ENCODE assay signal across 20 mouse cellular contexts in the genomic region with DNA sequence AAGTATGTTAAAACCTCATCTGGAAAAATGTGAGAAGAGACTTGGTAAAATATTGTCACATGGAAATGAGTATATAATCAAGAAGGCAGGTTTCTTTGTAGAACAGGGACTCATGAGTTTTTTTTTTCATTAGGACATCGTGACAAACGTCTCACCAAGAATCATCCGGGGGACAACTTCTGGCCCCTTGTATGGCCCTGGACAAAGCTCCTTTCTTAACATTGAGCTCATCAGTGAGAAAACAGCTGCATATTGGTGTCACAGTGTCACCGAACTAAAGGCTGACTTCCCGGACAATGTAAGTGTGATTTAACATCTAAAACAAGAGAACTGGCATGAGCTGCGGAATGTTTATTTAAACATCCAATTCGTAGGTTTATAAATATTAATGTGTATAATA.
"Had no signal": no experiment of that assay in that cellular context is flagged by ENCODE, and none has a peak within 500 bp of the region (broad histone marks: within the 10 kb centered on the region; RNA-seq: fewer than 3 reads in every experiment).

No protein-coding gene starts in this region.

- H3K9ac ChIP-seq: limb, embryonic 12.5 days; limb, embryonic 15.5 days; liver, embryonic 14.5 days; liver, postnatal 0 days; lung, embryonic 14.5 days; midbrain, embryonic 15.5 days had no signal

- H3K27ac ChIP-seq: kidney, postnatal 0 days; left cerebral cortex, adult 2 months; limb, embryonic 12.5 days; limb, embryonic 15.5 days; liver, embryonic 14.5 days; macrophage; midbrain, embryonic 15.5 days had no signal

- H3K4me1 ChIP-seq: limb, embryonic 12.5 days; limb, embryonic 15.5 days; midbrain, embryonic 15.5 days had no signal

- DNase-seq: kidney, adult 2 months; kidney, postnatal 36 days; layer of hippocampus, postnatal 36 days; left cerebral cortex, postnatal 4 days; liver, postnatal 0 days; lung, embryonic 14.5 days; right cerebral cortex, postnatal 25 days; spleen, adult 18-20 months; thymus, postnatal 25 days had no signal

- H3K4me3 ChIP-seq: left cerebral cortex, adult 2 months; limb, embryonic 12.5 days; limb, embryonic 15.5 days; midbrain, embryonic 15.5 days had no signal

- H3K9me3 ChIP-seq: limb, embryonic 12.5 days; limb, embryonic 15.5 days; midbrain, embryonic 15.5 days had no signal

- H3K4me2 ChIP-seq: limb, embryonic 12.5 days; limb, embryonic 15.5 days; liver, embryonic 11.5 days; lung, embryonic 14.5 days; midbrain, embryonic 11.5 days; midbrain, embryonic 15.5 days had no signal

- ATAC-seq: intestine, postnatal 0 days; liver, postnatal 0 days; lung, postnatal 0 days; midbrain, embryonic 15.5 days had no signal

- H3K27me3 ChIP-seq: limb, embryonic 12.5 days; limb, embryonic 15.5 days; midbrain, embryonic 15.5 days had no signal

- H3K36me3 ChIP-seq: limb, embryonic 12.5 days; limb, embryonic 15.5 days; midbrain, embryonic 15.5 days had no signal
